Mouse (Mus musculus): ENCODE results near the gene Mid1. TPM values are rescaled to one million over a fixed set of nuclear protein-coding genes. Genes with fewer than 3 reads are reported as not detected.
"Not testable (repeated sequence)": the region's sequence is repeated elsewhere in the genome, so short reads cannot be mapped to it uniquely, and the experiment has no call there.

Gene Mid1
- total RNA-seq, 2 experiments from 2014 or later, result 2.6 to 6.4 TPM

DNA sequence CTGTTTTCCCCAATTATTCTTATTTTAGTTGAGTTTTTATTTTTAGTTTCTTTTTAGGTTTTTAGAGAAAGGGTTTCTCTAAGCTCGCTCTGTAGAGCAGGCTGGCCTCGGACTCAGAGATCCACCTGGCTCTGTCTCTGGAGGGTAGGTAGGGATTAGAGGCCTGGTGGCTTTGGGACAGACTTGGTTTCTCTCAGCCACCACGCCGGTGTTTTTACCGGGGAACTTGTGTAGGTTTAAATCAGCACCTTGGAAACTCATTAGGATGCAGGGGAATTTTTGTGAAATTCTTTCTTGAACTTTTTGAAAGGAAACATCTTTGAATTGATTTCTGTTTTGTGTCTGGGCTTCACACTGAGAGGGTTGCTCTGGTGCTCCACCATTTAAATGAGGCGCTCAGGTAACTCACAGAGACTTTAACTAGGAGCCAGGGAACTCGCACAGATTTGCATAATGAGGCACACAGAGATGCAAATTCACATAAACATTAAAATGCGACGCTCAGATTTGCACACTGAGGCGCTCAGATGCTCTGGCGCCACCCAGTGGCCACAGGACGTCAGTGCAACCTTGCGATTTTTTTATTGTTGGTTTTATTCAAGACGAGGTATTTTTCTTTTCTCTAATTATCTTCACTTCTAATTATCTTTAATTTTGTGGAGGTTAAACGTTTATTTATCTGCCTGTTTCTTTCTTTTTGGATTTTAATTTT, 336.9 kb downstream of the Mid1 start:
- intact Hi-C loops (cut with DNase I); DNase-seq (ENCODE audit: low spot score): not testable (repeated sequence)

Other genes starting within 250 kb of the Mid1 start
- not detected for gene 4933400A11Rik, start 94.4 kb downstream of the Mid1 start, total RNA-seq (2021)